Mouse (Mus musculus): ENCODE data around the gene Dmxl2.

- TF ChIP-seq CTCF (IDR thresholded peaks at IDR 0.05; ENCODE audit: extremely low read depth, insufficient read length, insufficient replicate concordance, low read depth, low read length) (no peak), POLR2A (IDR thresholded peaks at IDR 0.05; ENCODE audit: low read depth, low read length) (no peak)
Observed at GRCm38 (mm10) chr9:54544212-54544953, 43.0 kb upstream of the Dmxl2 start.
